10 mouse cellular contexts compared by ENCODE assay signal in genomic region chr1:131110525-131111106, GRCm38 (mm10). TPM values are rescaled to one million over a fixed set of nuclear protein-coding genes. Genes with fewer than 3 reads are reported as not detected.
DNase-seq lines count a peak whose midpoint lies in the region; ATAC-seq and TF ChIP-seq lines count a peak whose summit lies in the region.
"Had no signal": no experiment of that assay in that cellular context is flagged by ENCODE, and none has a peak within 500 bp of the region (broad histone marks: within the 10 kb centered on the region; RNA-seq: fewer than 3 reads in every experiment).

No protein-coding gene starts in this region.

- 50% methylated on average over 12 of the region's 12 CpGs for WGBS in lung, adult 2 months
- 59% methylated on average over 12 of the region's 12 CpGs for WGBS in embryonic facial prominence, embryonic 14.5 days
- 51% methylated on average over 12 of the region's 12 CpGs for WGBS in stomach, embryonic 15.5 days
- 67% methylated on average over 12 of the region's 12 CpGs for WGBS in midbrain, postnatal 0 days

- no peak for ATAC-seq in embryonic facial prominence, embryonic 14.5 days (ENCODE audit: low read depth)
- no peak for ATAC-seq in stomach, embryonic 15.5 days (ENCODE audit: insufficient read depth, low FRiP score, low read depth)
- no peak for ATAC-seq in midbrain, postnatal 0 days (ENCODE audit: low FRiP score)

- no peaks in the 10 kb centered on the region for H3K36me3 ChIP-seq in embryonic facial prominence, embryonic 14.5 days (ENCODE audit: control insufficient read depth, insufficient read depth, low read length)
- no peaks in the 10 kb centered on the region for H3K36me3 ChIP-seq in stomach, embryonic 15.5 days
- no peaks in the 10 kb centered on the region for H3K36me3 ChIP-seq in midbrain, postnatal 0 days (ENCODE audit: insufficient read depth, low read length)

- peaks cover 6% of the 10 kb centered on the region; the same call in 1 of the 2 replicates for H3K4me1 ChIP-seq in lung, adult 2 months (ENCODE audit: control insufficient read depth, insufficient read depth, low read length)
- H3K4me1 ChIP-seq in embryonic facial prominence, embryonic 14.5 days (ENCODE audit: control insufficient read depth, insufficient read depth, low read length) = peaks cover 17% of the 10 kb centered on the region
- peaks cover 7% of the 10 kb centered on the region; the same call in 1 of the 2 replicates for H3K4me1 ChIP-seq in stomach, embryonic 15.5 days
- H3K4me1 ChIP-seq in midbrain, postnatal 0 days (ENCODE audit: insufficient read depth, low read length) = no peaks in the 10 kb centered on the region

- H3K4me3 ChIP-seq in lung, adult 2 months (replicated peaks; ENCODE audit: extremely low read depth, low read depth, low read length) = no peak overlapping the region
- no peak overlapping the region for H3K4me3 ChIP-seq in embryonic facial prominence, embryonic 14.5 days (ENCODE audit: low read depth, low read length)
- no peak overlapping the region for H3K4me3 ChIP-seq in stomach, embryonic 15.5 days (replicated peaks)
- no peak overlapping the region for H3K4me3 ChIP-seq in midbrain, postnatal 0 days (ENCODE audit: low read depth, low read length)
- H3K4me3 ChIP-seq: gastrocnemius, adult 2 months had no signal

- no peaks in the 10 kb centered on the region for H3K27me3 ChIP-seq in embryonic facial prominence, embryonic 14.5 days (replicated peaks; ENCODE audit: control insufficient read depth, insufficient read depth, low read length)
- no peaks in the 10 kb centered on the region for H3K27me3 ChIP-seq in stomach, embryonic 15.5 days (replicated peaks)
- no peaks in the 10 kb centered on the region for H3K27me3 ChIP-seq in midbrain, postnatal 0 days (ENCODE audit: insufficient read depth, low read length)

- no peaks in the 10 kb centered on the region for H3K9me3 ChIP-seq in embryonic facial prominence, embryonic 14.5 days (ENCODE audit: control insufficient read depth, low read length)
- H3K9me3 ChIP-seq in stomach, embryonic 15.5 days = no peaks in the 10 kb centered on the region
- H3K9me3 ChIP-seq in midbrain, postnatal 0 days (ENCODE audit: low read length) = no peaks in the 10 kb centered on the region

- H3K27ac ChIP-seq in embryonic facial prominence, embryonic 14.5 days (replicated peaks; ENCODE audit: low read depth, low read length) = no peak overlapping the region
- peak overlapping the region; percentile 23; the same call in 1 of the 2 replicates for H3K27ac ChIP-seq in stomach, embryonic 15.5 days
- H3K27ac ChIP-seq in midbrain, postnatal 0 days (ENCODE audit: low read depth, low read length) = no peak overlapping the region
- H3K27ac ChIP-seq: gastrocnemius, adult 2 months had no signal

- TF ChIP-seq CTCF in lung, adult 2 months (IDR thresholded peaks at IDR 0.05; ENCODE audit: insufficient read depth, low read length) = no peak
- no peak for TF ChIP-seq CTCF in midbrain, postnatal 0 days (IDR thresholded peaks at IDR 0.05)

- no peak for TF ChIP-seq POLR2A in lung, adult 2 months (IDR thresholded peaks at IDR 0.05; ENCODE audit: borderline replicate concordance, extremely low read depth, low read depth, low read length)

- no peak overlapping the region for H3K9ac ChIP-seq in embryonic facial prominence, embryonic 14.5 days (ENCODE audit: low read depth, low read length)
- H3K9ac ChIP-seq in stomach, embryonic 15.5 days = no peak overlapping the region
- H3K9ac ChIP-seq in midbrain, postnatal 0 days (replicated peaks; ENCODE audit: low read length, poor library complexity, severe bottlenecking) = no peak overlapping the region

- H3K4me2 ChIP-seq in embryonic facial prominence, embryonic 14.5 days (ENCODE audit: low read depth, low read length) = no peak overlapping the region
- no peak overlapping the region for H3K4me2 ChIP-seq in stomach, embryonic 15.5 days
- H3K4me2 ChIP-seq in midbrain, postnatal 0 days (ENCODE audit: low read depth, low read length, poor library complexity, severe bottlenecking) = no peak overlapping the region

- peak; percentile 51 to 60 for DNase-seq in lung, adult 18-20 months
- no peak for DNase-seq in lung, adult 2 months
- peak; percentile 69 for DNase-seq in embryonic facial prominence, embryonic 14.5 days (ENCODE audit: low spot score)
- DNase-seq in induced T-regulatory cell, adult 2 months (ENCODE audit: low read depth) = peak; percentile 89
- DNase-seq in midbrain, postnatal 0 days (ENCODE audit: low spot score) = no peak
- no peak for DNase-seq in cerebellum, adult 11 months
- DNase-seq: adrenal gland, adult 2 months; gastrocnemius, adult 2 months; thymus, adult 18-20 months had no signal

RNA-seq across cellular contexts. Expression of gene Mapkapk2, which starts 13.0 kb away (rescaled TPM):
- 91.4 and 120 TPM in 2 replicates for polyA plus RNA-seq in lung, adult 2 months (2012; rRNA removed)
- polyA plus RNA-seq in embryonic facial prominence, embryonic 14.5 days (2014; fragmentation: Nextera tagmentation; extraction: Ambion mirVana) = 47.8 and 48.0 TPM in 2 replicates
- 45.8 and 49.5 TPM in 2 replicates for polyA plus RNA-seq in stomach, embryonic 15.5 days (2015; fragmentation: Nextera tagmentation; extraction: Ambion mirVana)
- 44.2 and 48.1 TPM in 2 replicates for total RNA-seq in midbrain, postnatal 0 days (2014; rRNA removed)
- polyA plus RNA-seq in midbrain, postnatal 0 days (2015; fragmentation: Nextera tagmentation; extraction: Ambion mirVana) = 13.7 and 13.8 TPM in 2 replicates

RNA-seq across cellular contexts. Expression of gene Dyrk3, which starts 27.5 kb away (rescaled TPM):
- polyA plus RNA-seq in lung, adult 2 months (2012; rRNA removed) = 1.9 and 2.7 TPM in 2 replicates
- polyA plus RNA-seq in embryonic facial prominence, embryonic 14.5 days (2014; fragmentation: Nextera tagmentation; extraction: Ambion mirVana) = 3.1 and 4.3 TPM in 2 replicates
- 4.7 and 5.4 TPM in 2 replicates for polyA plus RNA-seq in stomach, embryonic 15.5 days (2015; fragmentation: Nextera tagmentation; extraction: Ambion mirVana)
- total RNA-seq in midbrain, postnatal 0 days (2014; rRNA removed) = 10.6 and 12.0 TPM in 2 replicates
- 13.0 and 13.4 TPM in 2 replicates for polyA plus RNA-seq in midbrain, postnatal 0 days (2015; fragmentation: Nextera tagmentation; extraction: Ambion mirVana)
- total RNA-seq: gastrocnemius, adult 2 months had no signal

RNA-seq across cellular contexts. Expression of gene Eif2d, which starts 42.4 kb away (rescaled TPM):
- polyA plus RNA-seq in lung, adult 2 months (2012; rRNA removed) = 26.4 and 31.9 TPM in 2 replicates
- polyA plus RNA-seq in embryonic facial prominence, embryonic 14.5 days (2014; fragmentation: Nextera tagmentation; extraction: Ambion mirVana) = 53.5 and 59.4 TPM in 2 replicates
- 54.6 and 64.1 TPM in 2 replicates for polyA plus RNA-seq in stomach, embryonic 15.5 days (2015; fragmentation: Nextera tagmentation; extraction: Ambion mirVana)
- 29.2 and 32.3 TPM in 2 replicates for total RNA-seq in midbrain, postnatal 0 days (2014; rRNA removed)
- polyA plus RNA-seq in midbrain, postnatal 0 days (2015; fragmentation: Nextera tagmentation; extraction: Ambion mirVana) = 43.2 and 43.4 TPM in 2 replicates

Comparison
In these comparisons a context has a peak if more than half of its experiments do, and no peak if none do; other contexts are left out.
1. DNase-seq: peak in lung, adult 18-20 months (2 of 2), embryonic facial prominence, embryonic 14.5 days (single experiment) and induced T-regulatory cell, adult 2 months (single experiment); none in lung, adult 2 months (single experiment), midbrain, postnatal 0 days (single experiment) and cerebellum, adult 11 months (single experiment).